Mouse (Mus musculus) CH12.LX (cell line): ENCODE data around the gene Msl3l2.

Experiments used
- CHD2 ChIP-seq: IDR thresholded peaks from 2 replicates; pipeline ENCODE4 v1.6.1; 2011; ENCODE audit warnings: low read length, improper control_type of control experiment
- CTCF ChIP-seq, 2 experiments: IDR thresholded peaks in 1 of 2; conservative IDR thresholded peaks in 1 of 2; 2 replicates each; pipeline ENCODE4 v1.5.1; 2011 to 2012; ENCODE audit warnings: low read depth in 2 of 2, low read length in 2 of 2, improper control_type of control experiment in 1 of 2, inconsistent platforms in 1 of 2, mild to moderate bottlenecking in 1 of 2, moderate library complexity in 1 of 2
- E2F4 ChIP-seq: IDR thresholded peaks from 2 replicates; pipeline ENCODE4 v1.6.1; 2011; ENCODE audit warnings: low read depth, low read length, improper control_type of control experiment; ENCODE audit not compliant: insufficient replicate concordance
- EP300 ChIP-seq: IDR thresholded peaks from 2 replicates; pipeline ENCODE4 v1.6.1; 2011; ENCODE audit warnings: low read length, improper control_type of control experiment
- HCFC1 ChIP-seq: IDR thresholded peaks from 2 replicates; pipeline ENCODE4 v1.6.1; 2012; ENCODE audit warnings: low read depth, mild to moderate bottlenecking, inconsistent platforms, low read length, improper control_type of control experiment
- KAT2A ChIP-seq: IDR thresholded peaks from 2 replicates; pipeline ENCODE4 v1.6.1; 2012; ENCODE audit warnings: low read length, improper control_type of control experiment, inconsistent platforms; ENCODE audit not compliant: insufficient replicate concordance
- MAFK ChIP-seq: IDR thresholded peaks from 2 replicates; pipeline ENCODE4 v1.6.1; 2011; ENCODE audit warnings: low read length, improper control_type of control experiment; ENCODE audit not compliant: insufficient replicate concordance
- MXI1 ChIP-seq: IDR thresholded peaks from 2 replicates; pipeline ENCODE4 v1.6.1; 2011; ENCODE audit warnings: mild to moderate bottlenecking, low read depth, low read length, improper control_type of control experiment
- POLR2A ChIP-seq: IDR thresholded peaks from 2 replicates; pipeline ENCODE4 v1.6.1; 2011; ENCODE audit warnings: low read depth, mild to moderate bottlenecking, improper control_type of control experiment, low read length
- SIN3A ChIP-seq: IDR thresholded peaks from 2 replicates; pipeline ENCODE4 v1.6.1; 2012; ENCODE audit warnings: low read length, improper control_type of control experiment, inconsistent platforms
- USF1 ChIP-seq: IDR thresholded peaks from 2 replicates; pipeline ENCODE4 v1.6.1; 2014; ENCODE audit warnings: low read depth, mild to moderate bottlenecking, inconsistent platforms, low read length, improper control_type of control experiment
- ZMIZ1 ChIP-seq: IDR thresholded peaks from 2 replicates; pipeline ENCODE4 v1.6.1; 2012; ENCODE audit warnings: low read depth, mild to moderate bottlenecking, inconsistent platforms, low read length, improper control_type of control experiment

- TF ChIP-seq USF1 (no peak), E2F4 (no peak), CTCF (conservative IDR thresholded peaks at IDR 0.05 in 1 of 2, IDR thresholded peaks at IDR 0.05 in 1 of 2; ENCODE audit: low read depth in 2 of 2, low read length in 2 of 2) (no peak), SIN3A (no peak), MXI1 (no peak), ZMIZ1 (no peak), HCFC1 (no peak), MAFK (no peak), KAT2A (no peak), EP300 (no peak), POLR2A (no peak), CHD2 (no peak)
Measured at GRCm38 (mm10) chr10:56106996-56107334, 248 bp downstream of the Msl3l2 start.
